8 mouse cellular contexts compared by ENCODE assay signal in genomic region chr8:113582180-113582975, GRCm38 (mm10). TPM values are rescaled to one million over a fixed set of nuclear protein-coding genes. Genes with fewer than 3 reads are reported as not detected.
DNase-seq lines count a peak whose midpoint lies in the region; ATAC-seq lines count a peak whose summit lies in the region.

No protein-coding gene starts in this region.

- peak; percentile 4 for DNase-seq in liver
- peak; percentile 23 to 28 for DNase-seq in cerebellum, postnatal 36 days
- DNase-seq in kidney, postnatal 36 days, result peak; percentile 7 to 37
- peak; percentile 10 for DNase-seq in lung, postnatal 36 days
- no peak for DNase-seq in spleen, adult 18-20 months

- H3K9ac ChIP-seq in liver, embryonic 12.5 days, result no peak overlapping the region
- no peak overlapping the region for H3K9ac ChIP-seq in heart, embryonic 13.5 days
- no peak overlapping the region for H3K9ac ChIP-seq in stomach, embryonic 14.5 days (replicated peaks; ENCODE audit: low read depth, low read length)

- no peak for ATAC-seq in liver, embryonic 12.5 days
- ATAC-seq in heart, embryonic 13.5 days (ENCODE audit: extremely low read depth, insufficient number of reproducible peaks, low FRiP score, low TSS enrichment), result no peak
- peak; percentile 62 for ATAC-seq in stomach, embryonic 14.5 days (ENCODE audit: insufficient number of reproducible peaks, insufficient read depth, low FRiP score, low read depth)

- no peaks in the 10 kb centered on the region for H3K36me3 ChIP-seq in liver, embryonic 12.5 days
- H3K36me3 ChIP-seq in heart, embryonic 13.5 days, result no peaks in the 10 kb centered on the region
- no peaks in the 10 kb centered on the region for H3K36me3 ChIP-seq in stomach, embryonic 14.5 days (ENCODE audit: control insufficient read depth, insufficient read depth, low read length)

- H3K4me2 ChIP-seq in liver, embryonic 12.5 days, result no peak overlapping the region
- peak overlapping the region; percentile 57 for H3K4me2 ChIP-seq in heart, embryonic 13.5 days
- no peak overlapping the region for H3K4me2 ChIP-seq in stomach, embryonic 14.5 days (replicated peaks; ENCODE audit: low read depth, low read length)

- no peak overlapping the region for H3K27ac ChIP-seq in liver, embryonic 12.5 days
- no peak overlapping the region for H3K27ac ChIP-seq in heart, embryonic 13.5 days (replicated peaks)
- no peak overlapping the region for H3K27ac ChIP-seq in stomach, embryonic 14.5 days (ENCODE audit: low read length)

- no peak overlapping the region for H3K4me3 ChIP-seq in liver, embryonic 12.5 days
- H3K4me3 ChIP-seq in heart, embryonic 13.5 days, result no peak overlapping the region
- no peak overlapping the region for H3K4me3 ChIP-seq in stomach, embryonic 14.5 days (ENCODE audit: low read depth, low read length)

- H3K4me1 ChIP-seq in liver, embryonic 12.5 days, result no peaks in the 10 kb centered on the region
- peaks cover 22% of the 10 kb centered on the region for H3K4me1 ChIP-seq in heart, embryonic 13.5 days
- no peaks in the 10 kb centered on the region for H3K4me1 ChIP-seq in stomach, embryonic 14.5 days (ENCODE audit: control insufficient read depth, insufficient read depth, low read length)

- H3K27me3 ChIP-seq in liver, embryonic 12.5 days (replicated peaks), result no peaks in the 10 kb centered on the region
- H3K27me3 ChIP-seq in heart, embryonic 13.5 days (replicated peaks), result no peaks in the 10 kb centered on the region
- no peaks in the 10 kb centered on the region for H3K27me3 ChIP-seq in stomach, embryonic 14.5 days (ENCODE audit: control insufficient read depth, insufficient read depth, low read length)

- 30% methylated on average over 16 of the region's 16 CpGs for WGBS in liver, embryonic 12.5 days (ENCODE audit: insufficient replicate concordance)
- WGBS in heart, embryonic 13.5 days, result 21% methylated on average over 16 of the region's 16 CpGs
- WGBS in stomach, embryonic 14.5 days, result 12% methylated on average over 16 of the region's 16 CpGs

- no peaks in the 10 kb centered on the region for H3K9me3 ChIP-seq in liver, embryonic 12.5 days (replicated peaks)
- H3K9me3 ChIP-seq in heart, embryonic 13.5 days, result no peaks in the 10 kb centered on the region
- H3K9me3 ChIP-seq in stomach, embryonic 14.5 days (ENCODE audit: control insufficient read depth, low read depth, low read length), result no peaks in the 10 kb centered on the region

RNA-seq across cellular contexts. Expression of gene Mon1b, which starts 53.0 kb away (rescaled TPM):
- 4.0 and 5.1 TPM in 2 replicates for polyA plus RNA-seq in liver, embryonic 12.5 days (2016; fragmentation: Nextera tagmentation; extraction: Ambion mirVana)
- 4.9 TPM in 2 replicates for polyA plus RNA-seq in heart, embryonic 13.5 days (2015; fragmentation: Nextera tagmentation; extraction: Ambion mirVana)
- 8.0 and 9.7 TPM in 2 replicates for polyA plus RNA-seq in stomach, embryonic 14.5 days (2014; fragmentation: Nextera tagmentation; extraction: Ambion mirVana)

Comparison
In these comparisons a context has a peak if more than half of its experiments do, and no peak if none do; other contexts are left out.
1. DNase-seq: peak in liver (single experiment), cerebellum, postnatal 36 days (2 of 2), kidney, postnatal 36 days (2 of 2) and lung, postnatal 36 days (single experiment); none in spleen, adult 18-20 months (0 of 2).